In the genomic region with DNA sequence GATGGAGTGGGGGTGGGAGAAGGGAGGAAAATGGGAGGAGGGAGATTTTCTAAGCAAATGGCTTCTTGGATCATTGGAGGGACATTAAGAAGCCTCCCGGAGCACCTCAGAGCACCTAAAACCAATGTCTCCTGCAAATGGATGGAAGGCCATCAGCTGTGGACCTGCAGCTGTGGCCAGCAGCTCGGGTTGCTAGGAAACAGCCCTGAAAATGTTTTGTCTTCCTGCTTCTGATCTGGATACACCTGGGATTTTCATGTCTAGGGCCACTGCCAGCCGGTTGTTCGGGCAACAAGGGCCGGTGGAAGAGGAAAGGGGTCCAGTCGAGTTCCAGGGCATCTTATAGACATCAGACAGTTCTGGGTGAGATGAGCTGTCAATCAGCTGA, we compare ENCODE assay signal across 13 mouse cellular contexts.
A peak's percentile ranks its signal among the peaks of the same experiment; 100 is the strongest.
DNase-seq lines count a peak whose midpoint lies in the region; ATAC-seq and TF ChIP-seq lines count a peak whose summit lies in the region.
"Had no signal": no experiment of that assay in that cellular context is flagged by ENCODE, and none has a peak within 500 bp of the region (broad histone marks: within the 10 kb centered on the region; RNA-seq: fewer than 3 reads in every experiment).

No protein-coding gene starts in this region.

- WGBS in forebrain, embryonic 16.5 days, result 45% methylated on average over 6 of the region's 6 CpGs
- 55% methylated on average over 6 of the region's 6 CpGs for WGBS in limb, embryonic 13.5 days
- 42% methylated on average over 6 of the region's 6 CpGs for WGBS in neural tube, embryonic 14.5 days
- 76% methylated on average over 6 of the region's 6 CpGs for WGBS in intestine, embryonic 16.5 days

- peak overlapping the region; percentile 14 for H3K4me3 ChIP-seq in layer of hippocampus, adult 2 months
- no peak overlapping the region for H3K4me3 ChIP-seq in forebrain, embryonic 16.5 days (replicated peaks; ENCODE audit: low read length)
- no peak overlapping the region for H3K4me3 ChIP-seq in limb, embryonic 13.5 days
- H3K4me3 ChIP-seq in neural tube, embryonic 14.5 days (ENCODE audit: low read depth, low read length), result no peak overlapping the region
- no peak overlapping the region for H3K4me3 ChIP-seq in intestine, embryonic 16.5 days (ENCODE audit: low read length)
- H3K4me3 ChIP-seq: gastrocnemius, adult 2 months; kidney, embryonic 15.5 days; megakaryocyte, embryonic 14.5 days had no signal

- H3K9me3 ChIP-seq in forebrain, embryonic 16.5 days (ENCODE audit: control insufficient read depth, low read length), result no peaks in the 10 kb centered on the region
- H3K9me3 ChIP-seq in limb, embryonic 13.5 days, result no peaks in the 10 kb centered on the region
- H3K9me3 ChIP-seq in neural tube, embryonic 14.5 days (ENCODE audit: control insufficient read depth, low read length), result no peaks in the 10 kb centered on the region
- H3K9me3 ChIP-seq in intestine, embryonic 16.5 days (ENCODE audit: control insufficient read depth, low read length), result no peaks in the 10 kb centered on the region
- H3K9me3 ChIP-seq: kidney, embryonic 15.5 days; megakaryocyte, embryonic 14.5 days had no signal

- no peaks in the 10 kb centered on the region; the same call in 1 of the 2 replicates for H3K27me3 ChIP-seq in forebrain, embryonic 16.5 days (replicated peaks; ENCODE audit: control insufficient read depth, insufficient read depth, low read length)
- no peaks in the 10 kb centered on the region for H3K27me3 ChIP-seq in limb, embryonic 13.5 days
- H3K27me3 ChIP-seq in neural tube, embryonic 14.5 days (ENCODE audit: control insufficient read depth, insufficient read depth, low read length), result no peaks in the 10 kb centered on the region
- no peaks in the 10 kb centered on the region for H3K27me3 ChIP-seq in intestine, embryonic 16.5 days (replicated peaks; ENCODE audit: control insufficient read depth, insufficient read depth, low read length)

- no peak for DNase-seq in layer of hippocampus, adult 2 months (ENCODE audit: low spot score in 2 of 2)
- no peak for DNase-seq in layer of hippocampus, adult 8-10 months (ENCODE audit: low spot score in 2 of 2)
- DNase-seq in thymus, postnatal 25 days, result no peak
- no peak for DNase-seq in kidney, adult 18-20 months
- DNase-seq: gastrocnemius, adult 2 months; heart, postnatal 14 days; liver, postnatal 0 days had no signal

- H3K36me3 ChIP-seq in forebrain, embryonic 16.5 days (ENCODE audit: control insufficient read depth, insufficient read depth), result no peaks in the 10 kb centered on the region
- no peaks in the 10 kb centered on the region for H3K36me3 ChIP-seq in limb, embryonic 13.5 days
- H3K36me3 ChIP-seq in neural tube, embryonic 14.5 days (ENCODE audit: control insufficient read depth, insufficient read depth, low read length), result no peaks in the 10 kb centered on the region
- no peaks in the 10 kb centered on the region for H3K36me3 ChIP-seq in intestine, embryonic 16.5 days (ENCODE audit: control insufficient read depth, insufficient read depth, low read length)
- H3K36me3 ChIP-seq: kidney, embryonic 15.5 days had no signal

- H3K9ac ChIP-seq in forebrain, embryonic 16.5 days (replicated peaks; ENCODE audit: low read depth, low read length), result peak overlapping the region; percentile 38
- H3K9ac ChIP-seq in limb, embryonic 13.5 days, result no peak overlapping the region
- peak overlapping the region; percentile 50 for H3K9ac ChIP-seq in neural tube, embryonic 14.5 days (replicated peaks; ENCODE audit: low read depth, low read length)
- H3K9ac ChIP-seq in intestine, embryonic 16.5 days (ENCODE audit: low read depth, low read length), result no peak overlapping the region
- H3K9ac ChIP-seq: kidney, embryonic 15.5 days; liver, postnatal 0 days had no signal

- H3K27ac ChIP-seq in layer of hippocampus, adult 2 months, result peak overlapping the region; percentile 78
- H3K27ac ChIP-seq in forebrain, embryonic 16.5 days (ENCODE audit: low read length), result peak overlapping the region; percentile 81
- peak overlapping the region; percentile 83 for H3K27ac ChIP-seq in limb, embryonic 13.5 days
- peak overlapping the region; percentile 94 for H3K27ac ChIP-seq in neural tube, embryonic 14.5 days (ENCODE audit: low read depth, low read length)
- H3K27ac ChIP-seq in intestine, embryonic 16.5 days (ENCODE audit: low read length), result no peak overlapping the region
- H3K27ac ChIP-seq: gastrocnemius, adult 2 months; kidney, embryonic 15.5 days had no signal

- H3K4me2 ChIP-seq in forebrain, embryonic 16.5 days (ENCODE audit: low read length), result peak overlapping the region; percentile 33
- peak overlapping the region; percentile 19; the same call in 1 of the 2 replicates for H3K4me2 ChIP-seq in limb, embryonic 13.5 days (replicated peaks)
- peak overlapping the region; percentile 29 for H3K4me2 ChIP-seq in neural tube, embryonic 14.5 days (ENCODE audit: low read depth, low read length)
- H3K4me2 ChIP-seq in intestine, embryonic 16.5 days (ENCODE audit: low read depth, low read length), result no peak overlapping the region
- H3K4me2 ChIP-seq: kidney, embryonic 15.5 days had no signal

- ATAC-seq in forebrain, embryonic 16.5 days, result no peak; the same call in 1 of the 2 replicates
- ATAC-seq in limb, embryonic 13.5 days (ENCODE audit: low FRiP score, low read depth), result no peak
- peak; percentile 54 for ATAC-seq in neural tube, embryonic 14.5 days (ENCODE audit: low read depth)
- ATAC-seq in intestine, embryonic 16.5 days, result no peak
- ATAC-seq: liver, postnatal 0 days had no signal

- TF ChIP-seq CTCF in layer of hippocampus, adult 2 months (conservative IDR thresholded peaks at IDR 0.05), result no peak

- H3K4me1 ChIP-seq in forebrain, embryonic 16.5 days (replicated peaks; ENCODE audit: control insufficient read depth, insufficient read depth, low read length), result peaks cover 36% of the 10 kb centered on the region
- H3K4me1 ChIP-seq in limb, embryonic 13.5 days, result peaks cover 48% of the 10 kb centered on the region
- peaks cover 36% of the 10 kb centered on the region for H3K4me1 ChIP-seq in neural tube, embryonic 14.5 days (ENCODE audit: control insufficient read depth, insufficient read depth, low read length)
- peaks cover 4% of the 10 kb centered on the region for H3K4me1 ChIP-seq in intestine, embryonic 16.5 days (ENCODE audit: control insufficient read depth, insufficient read depth, low read length)
- H3K4me1 ChIP-seq: megakaryocyte, embryonic 14.5 days had no signal

Comparison
In these comparisons a context has a peak if more than half of its experiments do, and no peak if none do; other contexts are left out.
1. H3K9ac ChIP-seq: peak in forebrain, embryonic 16.5 days (single experiment) and neural tube, embryonic 14.5 days (single experiment); none in limb, embryonic 13.5 days (single experiment) and intestine, embryonic 16.5 days (single experiment).